Mouse (Mus musculus) E14TG2a.4 (cell line): ENCODE data around the gene Lsm12.

ENCODE experiments used
- CTCF ChIP-seq: conservative IDR thresholded peaks from 2 replicates; pipeline ENCODE4 v1.5.1; 2014; ENCODE audit warnings: low read length
- POU5F1 ChIP-seq: IDR thresholded peaks from 2 replicates; pipeline ENCODE4 v1.6.1; 2014; ENCODE audit warnings: low read length, borderline replicate concordance

DNA sequence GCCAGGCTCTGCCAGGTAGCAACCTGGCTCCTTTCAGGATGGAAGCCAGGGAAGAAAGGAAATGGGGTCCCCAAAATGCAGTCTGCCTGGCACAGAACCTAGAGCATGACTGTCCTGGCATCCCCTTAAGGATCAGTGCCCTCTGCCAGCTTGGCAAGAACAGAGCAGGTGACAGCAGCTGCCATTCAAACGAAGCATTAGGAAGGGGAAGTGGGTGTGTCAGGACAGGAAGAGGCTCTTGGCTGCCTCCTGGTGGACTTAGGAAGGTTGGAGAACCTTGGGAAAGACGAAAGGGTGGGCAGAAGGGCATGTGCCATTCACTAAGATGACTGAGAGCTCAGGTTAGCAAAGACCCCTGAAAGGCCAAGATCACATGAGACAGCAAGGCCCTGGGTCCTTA, 24.6 kb upstream of the Lsm12 start:
- TF ChIP-seq CTCF (peak; percentile 69), POU5F1 (no peak)
